Comparison of ENCODE assay signal across 7 mouse cellular contexts in genomic region chr8:110217681-110218131, GRCm38 (mm10). TPM values are rescaled to one million over a fixed set of nuclear protein-coding genes. Genes with fewer than 3 reads are reported as not detected.
DNase-seq lines count a peak whose midpoint lies in the region; ATAC-seq and TF ChIP-seq lines count a peak whose summit lies in the region.

No protein-coding gene starts in this region.

- WGBS in embryonic facial prominence, embryonic 10.5 days: under 1% methylated on average over 43 of the region's 43 CpGs
- under 1% methylated on average over 43 of the region's 43 CpGs for WGBS in intestine, postnatal 0 days
- under 1% methylated on average over 43 of the region's 43 CpGs for WGBS in midbrain, embryonic 12.5 days
- WGBS in small intestine, adult 2 months: under 1% methylated on average over 43 of the region's 43 CpGs

- peak; percentile 99 for ATAC-seq in intestine, postnatal 0 days
- ATAC-seq in midbrain, embryonic 12.5 days (ENCODE audit: low FRiP score, low read depth): peak; percentile 99

- peaks cover 23% of the 10 kb centered on the region for H3K36me3 ChIP-seq in embryonic facial prominence, embryonic 10.5 days (replicated peaks)
- peaks cover 19% of the 10 kb centered on the region for H3K36me3 ChIP-seq in intestine, postnatal 0 days (ENCODE audit: control insufficient read depth, insufficient read depth)
- peaks cover 20% of the 10 kb centered on the region for H3K36me3 ChIP-seq in midbrain, embryonic 12.5 days
- peaks cover 15% of the 10 kb centered on the region for H3K36me3 ChIP-seq in small intestine, adult 2 months (ENCODE audit: control insufficient read depth, insufficient read depth, low read length)

- peak overlapping the region; percentile 80 for H3K27ac ChIP-seq in embryonic facial prominence, embryonic 10.5 days (replicated peaks)
- no peak overlapping the region; the same call in 1 of the 2 replicates for H3K27ac ChIP-seq in intestine, postnatal 0 days (ENCODE audit: low read depth, low read length)
- peak overlapping the region; percentile 49 for H3K27ac ChIP-seq in midbrain, embryonic 12.5 days (replicated peaks)
- H3K27ac ChIP-seq in small intestine, adult 2 months (ENCODE audit: insufficient read depth, low read depth, low read length): no peak overlapping the region

- peak; percentile 100 for DNase-seq in adrenal gland, postnatal 10 days
- peak; percentile 100 for DNase-seq in embryonic facial prominence, embryonic 10.5 days (ENCODE audit: low spot score)
- peak; percentile 55 for DNase-seq in gonadal fat pad, adult 2 months (ENCODE audit: low read depth)
- peak; percentile 100 for DNase-seq in left cerebral cortex, postnatal 4 days

- H3K4me3 ChIP-seq in embryonic facial prominence, embryonic 10.5 days: peak overlapping the region; percentile 70
- peak overlapping the region; percentile 60 for H3K4me3 ChIP-seq in intestine, postnatal 0 days (ENCODE audit: low read depth, low read length)
- peak overlapping the region; percentile 65 for H3K4me3 ChIP-seq in midbrain, embryonic 12.5 days
- H3K4me3 ChIP-seq in small intestine, adult 2 months (ENCODE audit: low read depth, low read length): peak overlapping the region; percentile 93

- H3K27me3 ChIP-seq in embryonic facial prominence, embryonic 10.5 days (replicated peaks; ENCODE audit: low read depth, poor library complexity, severe bottlenecking): no peaks in the 10 kb centered on the region
- H3K27me3 ChIP-seq in intestine, postnatal 0 days (replicated peaks; ENCODE audit: control insufficient read depth, insufficient read depth, low read length): no peaks in the 10 kb centered on the region
- H3K27me3 ChIP-seq in midbrain, embryonic 12.5 days: no peaks in the 10 kb centered on the region
- no peaks in the 10 kb centered on the region for H3K27me3 ChIP-seq in small intestine, adult 2 months (ENCODE audit: control insufficient read depth, insufficient read depth, low read length)

- TF ChIP-seq CTCF in intestine, postnatal 0 days (IDR thresholded peaks at IDR 0.05; ENCODE audit: low read depth): no peak
- TF ChIP-seq CTCF in small intestine, adult 2 months (IDR thresholded peaks at IDR 0.05; ENCODE audit: extremely low read depth, insufficient read length, insufficient replicate concordance, low read depth, low read length): no peak

- peaks cover 20% of the 10 kb centered on the region for H3K4me1 ChIP-seq in embryonic facial prominence, embryonic 10.5 days
- peaks cover 6% of the 10 kb centered on the region; the same call in 1 of the 2 replicates for H3K4me1 ChIP-seq in intestine, postnatal 0 days (replicated peaks; ENCODE audit: control insufficient read depth, insufficient read depth, low read length)
- peaks cover 13% of the 10 kb centered on the region for H3K4me1 ChIP-seq in midbrain, embryonic 12.5 days
- H3K4me1 ChIP-seq in small intestine, adult 2 months (ENCODE audit: control insufficient read depth, insufficient read depth, insufficient read length, low read length): no peaks in the 10 kb centered on the region

- H3K4me2 ChIP-seq in intestine, postnatal 0 days (replicated peaks; ENCODE audit: low read depth): peak overlapping the region; percentile 82
- H3K4me2 ChIP-seq in midbrain, embryonic 12.5 days (replicated peaks): peak overlapping the region; percentile 77

- intact Hi-C loops in left cerebral cortex, postnatal 4 days (cut with DNase I): no loop called here

- no peaks in the 10 kb centered on the region for H3K9me3 ChIP-seq in embryonic facial prominence, embryonic 10.5 days
- no peaks in the 10 kb centered on the region for H3K9me3 ChIP-seq in intestine, postnatal 0 days (ENCODE audit: control insufficient read depth)
- no peaks in the 10 kb centered on the region for H3K9me3 ChIP-seq in midbrain, embryonic 12.5 days

- peak; percentile 45; the same call in 1 of the 2 replicates for TF ChIP-seq POLR2A in small intestine, adult 2 months (IDR thresholded peaks at IDR 0.05; ENCODE audit: low read depth, low read length)

- H3K9ac ChIP-seq in intestine, postnatal 0 days (ENCODE audit: low read depth, low read length): peak overlapping the region; percentile 54
- peak overlapping the region; percentile 49 for H3K9ac ChIP-seq in midbrain, embryonic 12.5 days (replicated peaks)

RNA-seq across cellular contexts. Expression of gene Cmtr2, which starts 2.2 kb away (rescaled TPM):
- total RNA-seq in adrenal gland, postnatal 10 days (2021): 1 to 10 TPM; 6.5 to 7.8 TPM
- 10.2 and 10.9 TPM in 2 replicates for polyA plus RNA-seq in embryonic facial prominence, embryonic 10.5 days (2016; fragmentation: Nextera tagmentation; extraction: Ambion mirVana)
- polyA plus RNA-seq in gonadal fat pad, adult 2 months (2012; rRNA removed): 3.6 and 3.9 TPM in 2 replicates
- 3.0 and 3.5 TPM in 2 replicates for polyA plus RNA-seq in intestine, postnatal 0 days (2015; fragmentation: Nextera tagmentation; extraction: Ambion mirVana)
- 1 to 10 TPM; 8.1 to 8.6 TPM for total RNA-seq in left cerebral cortex, postnatal 4 days (2021)
- 11.8 and 13.6 TPM in 2 replicates for polyA plus RNA-seq in midbrain, embryonic 12.5 days (2016; fragmentation: Nextera tagmentation; extraction: Ambion mirVana)
- 1.2 TPM in 2 replicates for polyA plus RNA-seq in small intestine, adult 2 months (2012; rRNA removed)

RNA-seq across cellular contexts. Expression of gene Hydin, which starts 49.1 kb away (rescaled TPM):
- under 1 TPM; 0.06 TPM for total RNA-seq in adrenal gland, postnatal 10 days (2021)
- 0.04 and 0.14 TPM in 2 replicates for polyA plus RNA-seq in embryonic facial prominence, embryonic 10.5 days (2016; fragmentation: Nextera tagmentation; extraction: Ambion mirVana)
- 0.70 and 1.2 TPM in 2 replicates for polyA plus RNA-seq in gonadal fat pad, adult 2 months (2012; rRNA removed)
- polyA plus RNA-seq in intestine, postnatal 0 days (2015; fragmentation: Nextera tagmentation; extraction: Ambion mirVana): 0.05 and 0.07 TPM in 2 replicates
- total RNA-seq in left cerebral cortex, postnatal 4 days (2021): under 1 TPM; 0.46 to 0.64 TPM
- 0.03 and 0.05 TPM in 2 replicates for polyA plus RNA-seq in midbrain, embryonic 12.5 days (2016; fragmentation: Nextera tagmentation; extraction: Ambion mirVana)
- polyA plus RNA-seq in small intestine, adult 2 months (2012; rRNA removed): not detected in 2 replicates

RNA-seq across cellular contexts. Expression of gene Calb2, which starts 49.7 kb away (rescaled TPM):
- under 1 TPM; 0.21 to 0.24 TPM for total RNA-seq in adrenal gland, postnatal 10 days (2021)
- 3.3 and 3.7 TPM in 2 replicates for polyA plus RNA-seq in embryonic facial prominence, embryonic 10.5 days (2016; fragmentation: Nextera tagmentation; extraction: Ambion mirVana)
- polyA plus RNA-seq in gonadal fat pad, adult 2 months (2012; rRNA removed): 0.65 TPM in 1 of 2 replicates, not detected in the other
- 0.26 and 0.27 TPM in 2 replicates for polyA plus RNA-seq in intestine, postnatal 0 days (2015; fragmentation: Nextera tagmentation; extraction: Ambion mirVana)
- total RNA-seq in left cerebral cortex, postnatal 4 days (2021): 10 to 100 TPM; 25.8 to 44.1 TPM
- polyA plus RNA-seq in midbrain, embryonic 12.5 days (2016; fragmentation: Nextera tagmentation; extraction: Ambion mirVana): 7.2 and 10.9 TPM in 2 replicates
- 1.4 and 3.1 TPM in 2 replicates for polyA plus RNA-seq in small intestine, adult 2 months (2012; rRNA removed)

Comparison
In these comparisons a context has a peak if more than half of its experiments do, and no peak if none do; other contexts are left out.
1. H3K27ac ChIP-seq: peak in embryonic facial prominence, embryonic 10.5 days (single experiment) and midbrain, embryonic 12.5 days (single experiment); none in intestine, postnatal 0 days (single experiment) and small intestine, adult 2 months (single experiment).
2. Peak in every context shown above with its lines, with median percentiles within 50 percentile points of each other: DNase-seq and H3K4me3 ChIP-seq.